Mouse (Mus musculus) cerebellum, adult 11-12 months (tissue): Measurements from ENCODE around the gene Pramel3.
"Not testable (repeated sequence)": the region's sequence is repeated elsewhere in the genome, so short reads cannot be mapped to it uniquely, and the experiment has no call there.

ENCODE experiments used
- DNase-seq: peaks from one replicate; pipeline ENCODE4 v3.0.0; 2022

Gene Pramel3

GRCm38 (mm10) chrX:135302007-135302406 is at the start of gene Pramel3:
Gene Pramel3, plus strand, starts transcription at chrX:135302307.
- not testable (repeated sequence) for DNase-seq

DNA sequence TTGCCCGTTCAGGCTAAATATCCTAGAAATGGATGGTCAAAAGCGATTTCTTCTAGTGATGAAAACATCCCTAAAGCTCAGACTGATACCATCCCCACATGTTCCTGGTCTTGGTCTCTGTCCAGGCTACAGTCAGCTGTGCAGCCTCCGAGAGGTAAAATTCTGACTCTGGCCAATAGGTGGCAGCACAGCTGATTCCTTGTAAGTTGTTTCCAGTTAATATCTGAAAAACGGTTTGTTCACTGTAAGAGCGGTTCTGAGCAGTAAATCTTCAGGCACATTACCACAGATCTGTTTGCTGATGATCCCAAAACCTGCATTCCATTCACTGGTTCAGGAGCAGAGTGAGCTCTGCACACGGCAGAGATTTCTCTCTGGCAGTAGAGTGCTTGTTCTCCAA is 58.6 kb downstream of the Pramel3 start:
- DNase-seq, result not testable (repeated sequence)

DNA sequence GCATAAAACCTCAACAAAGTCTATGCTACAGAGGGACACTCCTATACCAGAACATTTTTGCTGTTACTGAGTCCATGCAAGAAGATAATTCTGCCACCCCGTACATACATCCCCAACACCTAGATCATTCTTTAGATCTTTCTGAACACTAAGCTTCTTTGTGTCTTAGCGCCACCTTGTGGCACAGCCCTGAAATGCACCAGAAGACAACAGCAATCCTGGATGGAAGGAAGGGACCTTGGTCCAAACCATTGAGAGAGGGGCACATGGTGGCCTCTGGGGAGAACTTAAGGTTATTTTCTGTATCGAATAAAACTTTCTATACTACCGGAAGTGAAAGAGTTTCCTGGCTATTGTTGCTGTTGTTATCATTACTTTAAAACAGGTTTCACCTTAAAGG is 59.8 kb downstream of the Pramel3 start:
- not testable (repeated sequence) for DNase-seq
